Mouse (Mus musculus) lung, embryonic 16.5 days (tissue): Measurements from ENCODE around the gene Rtl10. TPM values are rescaled to one million over a fixed set of nuclear protein-coding genes. Genes with fewer than 3 reads are reported as not detected.
A peak's percentile ranks its signal among the peaks of the same experiment; 100 is the strongest.

Experiments
- ATAC-seq: fragments of 200-750 bp; cut with Nextera tagmentation; 2 replicates; pipeline ENCODE4 v1.8.0; 2017; ENCODE audit warnings: low read depth, mild to moderate bottlenecking, moderate library complexity
- H3K27ac ChIP-seq: fragments of 300-500 bp; sonication (generic); 2 replicates; pipeline ENCODE4 v1.5.1; 2014; ENCODE audit warnings: mild to moderate bottlenecking, control low read depth, low read length
- H3K27me3 ChIP-seq: fragments of 300-500 bp; sonication (generic); 2 replicates; pipeline ENCODE4 v1.6.1; 2014; ENCODE audit warnings: low read depth, low read length, mixed read lengths; ENCODE audit not compliant: control insufficient read depth, insufficient read depth
- H3K36me3 ChIP-seq: fragments of 300-500 bp; sonication (generic); 2 replicates; pipeline ENCODE4 v1.6.1; 2014; ENCODE audit warnings: low read length; ENCODE audit not compliant: control insufficient read depth, insufficient read depth
- H3K4me1 ChIP-seq: fragments of 300-500 bp; sonication (generic); replicated peaks from 2 replicates; pipeline ENCODE4 v1.6.1; 2014; ENCODE audit warnings: low read length, mixed read lengths; ENCODE audit not compliant: control insufficient read depth, insufficient read depth
- H3K4me2 ChIP-seq: fragments of 300-500 bp; sonication (generic); 2 replicates; pipeline ENCODE4 v1.6.1; 2014; ENCODE audit warnings: low read depth, low read length, control low read depth
- H3K4me3 ChIP-seq: fragments of 300-500 bp; sonication (generic); 2 replicates; pipeline ENCODE4 v1.5.1; 2014; ENCODE audit warnings: mild to moderate bottlenecking, low read length, control low read depth
- H3K9ac ChIP-seq: fragments of 300-500 bp; sonication (generic); 2 replicates; pipeline ENCODE4 v1.6.1; 2014; ENCODE audit warnings: low read length, control low read depth
- H3K9me3 ChIP-seq: fragments of 300-500 bp; sonication (generic); 2 replicates; pipeline ENCODE4 v1.6.1; 2016; ENCODE audit warnings: low read length; ENCODE audit not compliant: control insufficient read depth
- WGBS: fragments of 180-500 bp; shearing (Covaris S2); extraction: QIAGEN DNeasy Blood & Tissue Kit; methylation state at CpG from one replicate; pipeline ENCODE4 v1.1.7; 2014; 5-methylcytosine and 5-hydroxymethylcytosine counted together
- polyA plus RNA-seq: library from polyadenylated mRNA; unstranded; fragments of >200 nt; fragmentation: Nextera tagmentation; extraction: Ambion mirVana; gene quantifications from 2 replicates; pipeline ENCODE4 v1.2.1, GENCODE M21; 2015

Rtl10 gene
- polyA plus RNA-seq, 1 experiment from 2014 or later, result 4.0 TPM

GRCm38 (mm10) chr16:18474021-18474420, 24.7 kb upstream of the Rtl10 start:
- no peaks in the 10 kb centered on the region for H3K27me3 ChIP-seq
- no peaks in the 10 kb centered on the region; the same call in 1 of the 2 replicates for H3K36me3 ChIP-seq
- H3K4me1 ChIP-seq, result peaks cover 6% of the 10 kb centered on the region
- no peak overlapping the region for H3K4me3 ChIP-seq
- no peak overlapping the region for H3K27ac ChIP-seq
- no peak overlapping the region for H3K4me2 ChIP-seq
- WGBS, result 61% methylated on average over 2 of the region's 2 CpGs
- ATAC-seq, result no peak
- no peaks in the 10 kb centered on the region for H3K9me3 ChIP-seq
- no peak overlapping the region for H3K9ac ChIP-seq

GRCm38 (mm10) chr16:18477996-18478395, 20.7 kb upstream of the Rtl10 start:
- WGBS, result 65% methylated on average over 6 of the region's 6 CpGs
- H3K36me3 ChIP-seq, result no peaks in the 10 kb centered on the region
- ATAC-seq, result no peak

GRCm38 (mm10) chr16:18479667-18480066, 19.0 kb upstream of the Rtl10 start:
- H3K4me1 ChIP-seq, result no peaks in the 10 kb centered on the region
- WGBS, result 60% methylated on average over 7 of the region's 7 CpGs
- 0 out of 2 replicates have a peak, but pooled peaks have one; percentile 16 for ATAC-seq

More at GRCm38 (mm10) chr16:18477996-18478395, 20.7 kb upstream of the Rtl10 start:
- Histone ChIP-seq H3K4me2 (no peak overlapping the region), H3K4me1 (no peaks in the 10 kb centered on the region), H3K4me3 (no peak overlapping the region), H3K27me3 (no peaks in the 10 kb centered on the region), H3K9ac (no peak overlapping the region), H3K27ac (no peak overlapping the region), H3K9me3 (no peaks in the 10 kb centered on the region)

GRCm38 (mm10) chr16:18480933-18481485, 17.7 kb upstream of the Rtl10 start:
- Histone ChIP-seq H3K9ac (no peak overlapping the region), H3K27ac (no peak overlapping the region), H3K4me3 (no peak overlapping the region), H3K9me3 (no peaks in the 10 kb centered on the region), H3K4me2 (no peak overlapping the region), H3K4me1 (no peaks in the 10 kb centered on the region), H3K27me3 (no peaks in the 10 kb centered on the region), H3K36me3 (no peaks in the 10 kb centered on the region)
- WGBS, result 75% methylated on average over 4 of the region's 4 CpGs
- no peak for ATAC-seq

More at GRCm38 (mm10) chr16:18479667-18480066, 19.0 kb upstream of the Rtl10 start:
- Histone ChIP-seq H3K4me2 (no peak overlapping the region), H3K4me3 (no peak overlapping the region), H3K9ac (no peak overlapping the region), H3K9me3 (no peaks in the 10 kb centered on the region), H3K27me3 (no peaks in the 10 kb centered on the region), H3K36me3 (no peaks in the 10 kb centered on the region), H3K27ac (no peak overlapping the region)

- H3K9ac ChIP-seq, result no peak overlapping the region
- H3K27me3 ChIP-seq, result no peaks in the 10 kb centered on the region
- ATAC-seq, result no peak
- H3K4me2 ChIP-seq, result no peak overlapping the region
- H3K27ac ChIP-seq, result no peak overlapping the region
- H3K36me3 ChIP-seq, result no peaks in the 10 kb centered on the region
- no peaks in the 10 kb centered on the region for H3K4me1 ChIP-seq
- no peak overlapping the region for H3K4me3 ChIP-seq
- WGBS, result 84% methylated on average over 3 of the region's 3 CpGs
- no peaks in the 10 kb centered on the region for H3K9me3 ChIP-seq
Measured at GRCm38 (mm10) chr16:18482431-18482830, 16.3 kb upstream of the Rtl10 start.

- Histone ChIP-seq H3K4me3 (no peak overlapping the region), H3K4me2 (no peak overlapping the region), H3K4me1 (no peaks in the 10 kb centered on the region), H3K9ac (no peak overlapping the region), H3K27ac (no peak overlapping the region), H3K36me3 (no peaks in the 10 kb centered on the region), H3K27me3 (no peaks in the 10 kb centered on the region), H3K9me3 (no peaks in the 10 kb centered on the region)
- 69% methylated on average over 5 of the region's 5 CpGs for WGBS
- no peak for ATAC-seq
Measured at GRCm38 (mm10) chr16:18483839-18484238, 14.9 kb upstream of the Rtl10 start.

GRCm38 (mm10) chr16:18484386-18484785, 14.3 kb upstream of the Rtl10 start:
- no peaks in the 10 kb centered on the region for H3K9me3 ChIP-seq
- WGBS, result 45% methylated on average over 4 of the region's 4 CpGs
- no peak overlapping the region for H3K4me3 ChIP-seq
- no peaks in the 10 kb centered on the region for H3K36me3 ChIP-seq
- H3K27ac ChIP-seq, result no peak overlapping the region
- no peak overlapping the region for H3K4me2 ChIP-seq
- no peak overlapping the region for H3K9ac ChIP-seq
- H3K4me1 ChIP-seq, result no peaks in the 10 kb centered on the region
- no peak for ATAC-seq
- H3K27me3 ChIP-seq, result no peaks in the 10 kb centered on the region

- Histone ChIP-seq H3K4me2 (no peak overlapping the region), H3K4me1 (no peaks in the 10 kb centered on the region), H3K9ac (no peak overlapping the region), H3K4me3 (no peak overlapping the region), H3K27ac (no peak overlapping the region), H3K9me3 (no peaks in the 10 kb centered on the region), H3K36me3 (no peaks in the 10 kb centered on the region), H3K27me3 (no peaks in the 10 kb centered on the region)
- 50% methylated on average over 5 of the region's 5 CpGs for WGBS
- no peak for ATAC-seq
Measured at GRCm38 (mm10) chr16:18484794-18485435, 13.8 kb upstream of the Rtl10 start.

- no peak for ATAC-seq
- no peak overlapping the region for H3K4me3 ChIP-seq
- H3K4me1 ChIP-seq, result no peaks in the 10 kb centered on the region
- 94% methylated on average over 2 of the region's 2 CpGs for WGBS
- H3K27me3 ChIP-seq, result no peaks in the 10 kb centered on the region
- H3K36me3 ChIP-seq, result no peaks in the 10 kb centered on the region
- H3K27ac ChIP-seq, result no peak overlapping the region
- H3K4me2 ChIP-seq, result no peak overlapping the region
- no peaks in the 10 kb centered on the region for H3K9me3 ChIP-seq
- H3K9ac ChIP-seq, result no peak overlapping the region
Measured at GRCm38 (mm10) chr16:18486126-18486525, 12.6 kb upstream of the Rtl10 start.
